Comparison of ENCODE assay signal across 8 mouse cellular contexts in genomic region chrX:102932992-102933570, GRCm38 (mm10). TPM values are rescaled to one million over a fixed set of nuclear protein-coding genes. Genes with fewer than 3 reads are reported as not detected.
DNase-seq lines count a peak whose midpoint lies in the region; ATAC-seq lines count a peak whose summit lies in the region.

No protein-coding gene starts in this region.

- peak overlapping the region; percentile 68 for H3K9ac ChIP-seq in kidney, embryonic 16.5 days (replicated peaks; ENCODE audit: low read length)
- H3K9ac ChIP-seq in hindbrain, embryonic 11.5 days (ENCODE audit: low read depth, low read length): peak overlapping the region; percentile 76
- H3K9ac ChIP-seq in midbrain, embryonic 15.5 days: peak overlapping the region; percentile 63

- peaks cover 10% of the 10 kb centered on the region for H3K27me3 ChIP-seq in kidney, embryonic 16.5 days (ENCODE audit: insufficient read depth, low read length)
- H3K27me3 ChIP-seq in hindbrain, embryonic 11.5 days (ENCODE audit: control insufficient read depth, insufficient read depth, low read length): peaks cover 9% of the 10 kb centered on the region
- H3K27me3 ChIP-seq in midbrain, embryonic 15.5 days (replicated peaks): no peaks in the 10 kb centered on the region; the same call in 1 of the 2 replicates

- no peak for ATAC-seq in kidney, embryonic 16.5 days (ENCODE audit: low FRiP score, low TSS enrichment)
- no peak; the same call in 1 of the 2 replicates for ATAC-seq in hindbrain, embryonic 11.5 days (ENCODE audit: low FRiP score)
- peak; percentile 27; the same call in 1 of the 2 replicates for ATAC-seq in midbrain, embryonic 15.5 days (replicated peaks)

- no peak overlapping the region for H3K27ac ChIP-seq in kidney, embryonic 16.5 days (ENCODE audit: low read length)
- no peak overlapping the region for H3K27ac ChIP-seq in hindbrain, embryonic 11.5 days (ENCODE audit: low read depth, low read length)
- H3K27ac ChIP-seq in midbrain, embryonic 15.5 days: no peak overlapping the region

- 49% methylated on average over 12 of the region's 12 CpGs for WGBS in kidney, embryonic 16.5 days
- 54% methylated on average over 12 of the region's 12 CpGs for WGBS in hindbrain, embryonic 11.5 days
- 47% methylated on average over 12 of the region's 12 CpGs for WGBS in midbrain, embryonic 15.5 days

- no peaks in the 10 kb centered on the region for H3K9me3 ChIP-seq in kidney, embryonic 16.5 days (ENCODE audit: low read length)
- H3K9me3 ChIP-seq in hindbrain, embryonic 11.5 days (ENCODE audit: control insufficient read depth, low read length): no peaks in the 10 kb centered on the region
- H3K9me3 ChIP-seq in midbrain, embryonic 15.5 days: no peaks in the 10 kb centered on the region

- DNase-seq in kidney, postnatal 10 days: no peak
- DNase-seq in cerebellum, adult 9-10 months: peak; percentile 19
- peak; percentile 1 for DNase-seq in hindbrain, embryonic 11.5 days (ENCODE audit: low spot score)
- no peak for DNase-seq in gastrocnemius, postnatal 10 days
- no peak for DNase-seq in urinary bladder, postnatal 36 days (ENCODE audit: low spot score in 2 of 2)
- DNase-seq in adrenal gland, adult 18-20 months (ENCODE audit: low spot score in 2 of 2): no peak

- H3K4me2 ChIP-seq in kidney, embryonic 16.5 days (replicated peaks; ENCODE audit: low read depth, low read length): peak overlapping the region; percentile 76
- peak overlapping the region; percentile 50 for H3K4me2 ChIP-seq in hindbrain, embryonic 11.5 days (replicated peaks; ENCODE audit: low read depth, low read length)
- peak overlapping the region; percentile 58 for H3K4me2 ChIP-seq in midbrain, embryonic 15.5 days

- H3K4me1 ChIP-seq in kidney, embryonic 16.5 days (ENCODE audit: insufficient read depth, low read length): no peaks in the 10 kb centered on the region
- H3K4me1 ChIP-seq in hindbrain, embryonic 11.5 days (replicated peaks; ENCODE audit: control insufficient read depth, insufficient read depth, low read length): no peaks in the 10 kb centered on the region
- no peaks in the 10 kb centered on the region for H3K4me1 ChIP-seq in midbrain, embryonic 15.5 days

- peak overlapping the region; percentile 57 for H3K4me3 ChIP-seq in kidney, embryonic 16.5 days (ENCODE audit: low read length)
- H3K4me3 ChIP-seq in hindbrain, embryonic 11.5 days (ENCODE audit: low read depth, low read length): peak overlapping the region; percentile 57
- H3K4me3 ChIP-seq in midbrain, embryonic 15.5 days: peak overlapping the region; percentile 53

- no peaks in the 10 kb centered on the region for H3K36me3 ChIP-seq in kidney, embryonic 16.5 days (ENCODE audit: insufficient read depth, low read length)
- H3K36me3 ChIP-seq in hindbrain, embryonic 11.5 days (ENCODE audit: control insufficient read depth, insufficient read depth, low read length): no peaks in the 10 kb centered on the region
- no peaks in the 10 kb centered on the region for H3K36me3 ChIP-seq in midbrain, embryonic 15.5 days (replicated peaks)

RNA-seq across cellular contexts. Expression of gene 1700018G05Rik, which starts 4.9 kb away (rescaled TPM):
- polyA plus RNA-seq in kidney, embryonic 16.5 days (2015; fragmentation: Nextera tagmentation; extraction: Ambion mirVana): not detected in 2 replicates
- not detected in 2 replicates for polyA plus RNA-seq in hindbrain, embryonic 11.5 days (2014; fragmentation: Nextera tagmentation; extraction: Ambion mirVana)
- not detected in 2 replicates for polyA plus RNA-seq in midbrain, embryonic 15.5 days (2015; fragmentation: Nextera tagmentation; extraction: Ambion mirVana)
- total RNA-seq in gastrocnemius, postnatal 10 days (2021): not detected
- total RNA-seq in adrenal gland, adult 18-20 months (2021): 1 to 10 TPM in 1 of 2 experiments, not detected in 1; 9.2 TPM

RNA-seq across cellular contexts. Expression of gene 1700011M02Rik, which starts 24.4 kb away (rescaled TPM):
- polyA plus RNA-seq in kidney, embryonic 16.5 days (2015; fragmentation: Nextera tagmentation; extraction: Ambion mirVana): not detected in 2 replicates
- polyA plus RNA-seq in hindbrain, embryonic 11.5 days (2014; fragmentation: Nextera tagmentation; extraction: Ambion mirVana): not detected in 2 replicates
- polyA plus RNA-seq in midbrain, embryonic 15.5 days (2015; fragmentation: Nextera tagmentation; extraction: Ambion mirVana): not detected in 2 replicates
- not detected for total RNA-seq in gastrocnemius, postnatal 10 days (2021)
- total RNA-seq in adrenal gland, adult 18-20 months (2021): not detected

RNA-seq across cellular contexts. Expression of gene Dmrtc1a, which starts 24.6 kb away (rescaled TPM):
- polyA plus RNA-seq in kidney, embryonic 16.5 days (2015; fragmentation: Nextera tagmentation; extraction: Ambion mirVana): 1.3 and 1.5 TPM in 2 replicates
- 0.60 and 0.83 TPM in 2 replicates for polyA plus RNA-seq in hindbrain, embryonic 11.5 days (2014; fragmentation: Nextera tagmentation; extraction: Ambion mirVana)
- 1.8 and 2.5 TPM in 2 replicates for polyA plus RNA-seq in midbrain, embryonic 15.5 days (2015; fragmentation: Nextera tagmentation; extraction: Ambion mirVana)
- total RNA-seq in gastrocnemius, postnatal 10 days (2021): not detected
- 1 to 10 TPM in 1 of 2 experiments, under 1 TPM in 1; 0.50 to 4.5 TPM for total RNA-seq in adrenal gland, adult 18-20 months (2021)

Comparison
In these comparisons a context has a peak if more than half of its experiments do, and no peak if none do; other contexts are left out.
1. DNase-seq: peak in cerebellum, adult 9-10 months (single experiment) and hindbrain, embryonic 11.5 days (single experiment); none in kidney, postnatal 10 days (single experiment), gastrocnemius, postnatal 10 days (single experiment), urinary bladder, postnatal 36 days (0 of 2) and adrenal gland, adult 18-20 months (0 of 2).
2. Peak in every context shown above with its lines, with median percentiles within 50 percentile points of each other: H3K4me2 ChIP-seq, H3K4me3 ChIP-seq and H3K9ac ChIP-seq.